Mouse (Mus musculus) embryonic fibroblast, embryonic 13.5 days (primary cell): Measurements from ENCODE around the gene Adamts20.

Source experiments
- CTCF ChIP-seq: IDR thresholded peaks from 2 replicates; pipeline ENCODE4 v1.5.1; 2011; ENCODE audit warnings: mild to moderate bottlenecking, control low read depth, low read length, moderate library complexity, borderline replicate concordance; ENCODE audit not compliant: insufficient read depth
- POLR2A ChIP-seq: IDR thresholded peaks from 2 replicates; pipeline ENCODE4 v1.6.1; 2011; ENCODE audit warnings: low read depth, mild to moderate bottlenecking, control low read depth, low read length, moderate library complexity

DNA sequence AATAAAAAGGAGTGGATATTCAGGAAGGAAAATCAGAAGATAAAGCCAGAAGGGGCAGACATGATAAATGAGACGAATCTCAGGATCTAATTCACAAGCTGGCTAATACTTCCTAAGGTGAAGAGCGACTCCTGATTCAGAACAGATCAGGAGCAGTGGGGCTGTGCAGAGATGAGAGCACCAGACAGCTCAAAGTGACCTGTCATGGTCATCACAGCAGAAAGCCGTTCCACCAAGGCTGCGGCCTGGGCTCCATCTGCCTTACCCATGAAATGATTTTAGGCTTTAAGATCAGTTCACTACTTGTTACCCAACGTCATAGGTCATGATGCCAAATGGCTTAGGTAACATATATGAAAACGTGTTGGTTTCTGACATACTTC is 200.7 kb downstream of the Adamts20 start:
- TF ChIP-seq CTCF (no peak), POLR2A (no peak)
